Mouse (Mus musculus): Measurements from ENCODE around the gene Ehbp1l1. TPM values are rescaled to one million over a fixed set of nuclear protein-coding genes. Genes with fewer than 3 reads are reported as not detected.

Ehbp1l1 gene
- 82.2 and 84.7 TPM in 2 replicates for polyA plus RNA-seq (2012; rRNA removed)

GRCm38 (mm10) chr19:5725767-5726515 lies at the start of gene Ehbp1l1:
Ehbp1l1 (minus strand) TSS chr19:5726317.

GRCm38 (mm10) chr19:5770925-5771860 lies 45.1 kb upstream of the Ehbp1l1 start, which contains the start of gene Scyl1:
Scyl1 (minus strand) TSS chr19:5771419.

GRCm38 (mm10) chr19:5740320-5741317 lies 14.5 kb upstream of the Ehbp1l1 start, which contains the start of gene Ltbp3:
Ltbp3 (plus strand) TSS chr19:5740904.

GRCm38 (mm10) chr19:5729444-5729815 lies 3.3 kb upstream of the Ehbp1l1 start, which contains the start of gene Fam89b:
Fam89b (minus strand) TSS chr19:5729653.

GRCm38 (mm10) chr19:5704163-5704800 lies 21.8 kb downstream of the Ehbp1l1 start, which contains the start of gene Kcnk7:
Kcnk7 (plus strand) TSS chr19:5704367.

GRCm38 (mm10) chr19:5688200-5689087 lies 37.7 kb downstream of the Ehbp1l1 start, which contains the start of the genes Map3k11 and Pcnx3:
Map3k11 (plus strand) TSS chr19:5688742.
Pcnx3 (minus strand) TSS chr19:5688908.

GRCm38 (mm10) chr19:5662981-5663913 lies 62.9 kb downstream of the Ehbp1l1 start, which contains the start of gene Sipa1:
Sipa1 (minus strand) TSS chr19:5663707.

Other genes starting within 250 kb of the Ehbp1l1 start
- 31.9 and 38.6 TPM in 2 replicates for gene Mus81, start 237.9 kb downstream of the Ehbp1l1 start, polyA plus RNA-seq (2012; rRNA removed)
- gene Cfl1, start 235.9 kb downstream of the Ehbp1l1 start, polyA plus RNA-seq (2012; rRNA removed) = 350 and 446 TPM in 2 replicates
- gene 1700020D05Rik, start 222.5 kb downstream of the Ehbp1l1 start, polyA plus RNA-seq (2012; rRNA removed) = 0.30 and 0.34 TPM in 2 replicates
- gene Snx32, start 215.8 kb downstream of the Ehbp1l1 start, polyA plus RNA-seq (2012; rRNA removed) = 4.2 and 4.4 TPM in 2 replicates
- gene Ovol1, start 165.7 kb downstream of the Ehbp1l1 start, polyA plus RNA-seq (2012; rRNA removed) = 23.0 and 29.1 TPM in 2 replicates
- 18.2 and 20.7 TPM in 2 replicates for gene Ap5b1, start 158.3 kb downstream of the Ehbp1l1 start, polyA plus RNA-seq (2012; rRNA removed)
- gene Rnaseh2c, start 124.4 kb downstream of the Ehbp1l1 start, polyA plus RNA-seq (2012; rRNA removed) = 40.4 and 56.8 TPM in 2 replicates
- gene Kat5, start 116.1 kb downstream of the Ehbp1l1 start, polyA plus RNA-seq (2012; rRNA removed) = 45.6 and 50.6 TPM in 2 replicates
- gene Rela, start 88.8 kb downstream of the Ehbp1l1 start, polyA plus RNA-seq (2012; rRNA removed) = 61.1 and 66.8 TPM in 2 replicates
- gene Sipa1, start 62.6 kb downstream of the Ehbp1l1 start, polyA plus RNA-seq (2012; rRNA removed) = 52.0 and 56.1 TPM in 2 replicates
- 116 and 122 TPM in 2 replicates for gene Map3k11, start 37.6 kb downstream of the Ehbp1l1 start, polyA plus RNA-seq (2012; rRNA removed)
- gene Pcnx3, start 37.4 kb downstream of the Ehbp1l1 start, polyA plus RNA-seq (2012; rRNA removed) = 206 and 220 TPM in 2 replicates
- gene Kcnk7, start 21.9 kb downstream of the Ehbp1l1 start, polyA plus RNA-seq (2012; rRNA removed) = 0.90 and 1.1 TPM in 2 replicates
- gene Fam89b, start 3.3 kb upstream of the Ehbp1l1 start, polyA plus RNA-seq (2012; rRNA removed) = 138 and 150 TPM in 2 replicates
- gene Ltbp3, start 14.6 kb upstream of the Ehbp1l1 start, polyA plus RNA-seq (2012; rRNA removed) = 63.8 and 65.6 TPM in 2 replicates
- 98.9 and 102 TPM in 2 replicates for gene Scyl1, start 45.1 kb upstream of the Ehbp1l1 start, polyA plus RNA-seq (2012; rRNA removed)
- 29.7 and 32.5 TPM in 2 replicates for gene Frmd8, start 149.0 kb upstream of the Ehbp1l1 start, polyA plus RNA-seq (2012; rRNA removed)
- 7.3 and 9.9 TPM in 2 replicates for gene Slc25a45, start 151.5 kb upstream of the Ehbp1l1 start, polyA plus RNA-seq (2012; rRNA removed)
- 0.57 and 0.62 TPM in 2 replicates for gene Tigd3, start 167.8 kb upstream of the Ehbp1l1 start, polyA plus RNA-seq (2012; rRNA removed)
- 53.4 and 61.3 TPM in 2 replicates for gene Dpf2, start 186.7 kb upstream of the Ehbp1l1 start, polyA plus RNA-seq (2012; rRNA removed)
- gene Cdc42ep2, start 198.5 kb upstream of the Ehbp1l1 start, polyA plus RNA-seq (2012; rRNA removed) = 7.0 and 7.3 TPM in 2 replicates
- 22.8 and 27.7 TPM in 2 replicates for gene Pola2, start 237.9 kb upstream of the Ehbp1l1 start, polyA plus RNA-seq (2012; rRNA removed)

Measured in colon, adult 2 months (tissue).